Mouse (Mus musculus) WW6 (cell line): ENCODE results near the gene Arid1b.

Experiments used
- DNase-seq: peaks from one replicate; pipeline ENCODE4 v3.0.0-alpha.2; 2013; ENCODE audit warnings: low read depth, low spot score

The Arid1b gene

DNA sequence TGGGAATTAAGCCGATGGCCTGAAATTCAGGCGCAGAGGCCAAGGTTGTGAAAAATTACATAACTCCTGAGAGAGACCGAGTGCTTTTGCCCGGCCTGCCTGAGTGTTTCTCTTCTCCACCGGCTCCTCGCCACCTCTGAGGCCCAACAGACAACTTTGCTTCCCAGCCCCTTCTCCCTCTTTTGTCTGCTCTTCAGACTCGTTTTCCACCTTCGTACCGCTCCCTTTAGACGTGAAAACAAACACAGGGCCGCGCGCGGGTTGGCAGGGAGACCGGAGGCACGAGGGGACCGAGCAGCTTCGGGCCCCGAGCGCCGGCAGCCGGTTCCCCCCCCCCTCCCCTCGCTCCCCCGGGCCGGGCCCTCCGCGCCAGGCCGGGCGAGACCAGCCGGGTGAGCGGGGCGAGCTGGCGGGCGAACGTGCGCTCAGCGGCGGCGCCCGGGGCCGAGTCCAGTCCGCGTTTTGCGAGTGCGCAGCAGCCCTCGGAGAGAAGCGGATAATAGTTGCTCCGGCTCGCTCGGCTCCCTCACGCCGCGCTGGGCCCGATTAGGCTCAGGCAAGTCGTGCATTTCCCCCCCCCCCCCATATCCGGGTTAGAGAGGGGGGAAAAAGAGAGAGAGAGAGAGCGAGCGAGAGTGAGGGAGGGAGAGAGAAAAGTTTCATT, at the start of gene Arid1b:
Arid1b (plus strand) TSS at position 493 of the 664 bp plus-strand sequence.
- DNase-seq: no peak

GRCm38 (mm10) chr17:4945311-4945751, 48.8 kb upstream of the Arid1b start:
- no peak for DNase-seq

- DNase-seq: no peak
Measured at GRCm38 (mm10) chr17:4945871-4946331, 48.2 kb upstream of the Arid1b start.

GRCm38 (mm10) chr17:4946421-4946974, 47.6 kb upstream of the Arid1b start:
- no peak for DNase-seq

DNA sequence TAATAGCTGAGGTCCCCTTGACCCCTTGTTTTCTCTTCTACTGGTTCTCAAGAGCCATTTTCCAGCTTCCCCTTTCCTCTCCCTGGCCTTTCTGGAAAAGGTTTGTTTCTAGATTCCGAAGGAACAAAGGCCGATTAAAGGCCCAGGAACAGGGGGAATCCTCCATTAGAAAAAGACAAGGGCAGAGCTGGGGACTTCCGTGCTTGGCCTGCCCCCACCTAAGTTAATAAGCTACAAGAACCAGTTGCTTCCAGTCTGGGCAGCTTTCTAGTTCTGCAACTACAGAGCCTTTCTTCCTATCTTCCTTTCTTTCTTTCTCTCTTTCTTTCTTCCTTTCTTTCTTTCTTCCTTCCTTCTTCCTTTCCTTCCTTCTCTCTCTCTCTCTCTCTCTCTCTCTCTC, 47.1 kb upstream of the Arid1b start:
- DNase-seq: no peak

DNA sequence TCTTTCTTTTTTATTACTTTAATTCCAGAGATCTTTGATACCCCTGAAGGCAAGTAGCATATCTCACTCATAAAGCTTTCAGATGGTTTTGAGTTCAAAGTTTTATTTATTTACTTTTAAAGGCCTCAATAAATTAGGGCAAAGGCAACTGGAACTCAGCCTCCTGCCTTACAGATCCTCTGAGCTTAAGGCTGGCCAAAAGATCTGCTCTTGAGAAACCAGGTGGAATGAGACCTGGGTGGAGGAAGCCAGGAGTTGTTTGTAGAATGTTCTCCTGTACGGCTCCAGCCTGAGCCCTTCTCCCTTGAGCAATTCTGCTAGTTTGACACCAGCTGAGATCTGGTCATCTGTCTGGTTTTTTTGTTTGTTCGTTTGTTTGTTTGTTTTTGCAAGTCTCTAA, 46.7 kb upstream of the Arid1b start:
- DNase-seq: no peak

GRCm38 (mm10) chr17:4948501-4948900, 45.6 kb upstream of the Arid1b start:
- peak; percentile 28 for DNase-seq

DNA sequence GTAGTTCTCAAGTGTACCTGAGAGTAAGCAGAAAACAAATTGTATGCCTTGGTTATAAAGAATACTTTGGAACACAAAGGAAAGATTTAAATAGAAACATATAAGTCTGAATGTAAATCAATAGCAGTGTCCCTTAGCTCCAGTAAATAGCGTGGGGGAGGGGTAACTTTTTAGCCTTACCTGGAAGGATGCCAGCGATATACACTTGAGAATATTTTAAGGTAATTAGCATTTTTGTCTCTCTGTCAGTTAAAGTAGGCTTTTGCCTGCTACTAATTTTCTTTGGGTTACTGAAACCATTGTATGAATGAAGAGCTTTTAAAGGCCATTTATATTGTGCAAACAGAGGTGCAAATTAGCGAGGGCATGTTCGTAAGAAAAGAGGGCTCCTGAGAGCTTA, 39.7 kb upstream of the Arid1b start:
- no peak for DNase-seq

DNA sequence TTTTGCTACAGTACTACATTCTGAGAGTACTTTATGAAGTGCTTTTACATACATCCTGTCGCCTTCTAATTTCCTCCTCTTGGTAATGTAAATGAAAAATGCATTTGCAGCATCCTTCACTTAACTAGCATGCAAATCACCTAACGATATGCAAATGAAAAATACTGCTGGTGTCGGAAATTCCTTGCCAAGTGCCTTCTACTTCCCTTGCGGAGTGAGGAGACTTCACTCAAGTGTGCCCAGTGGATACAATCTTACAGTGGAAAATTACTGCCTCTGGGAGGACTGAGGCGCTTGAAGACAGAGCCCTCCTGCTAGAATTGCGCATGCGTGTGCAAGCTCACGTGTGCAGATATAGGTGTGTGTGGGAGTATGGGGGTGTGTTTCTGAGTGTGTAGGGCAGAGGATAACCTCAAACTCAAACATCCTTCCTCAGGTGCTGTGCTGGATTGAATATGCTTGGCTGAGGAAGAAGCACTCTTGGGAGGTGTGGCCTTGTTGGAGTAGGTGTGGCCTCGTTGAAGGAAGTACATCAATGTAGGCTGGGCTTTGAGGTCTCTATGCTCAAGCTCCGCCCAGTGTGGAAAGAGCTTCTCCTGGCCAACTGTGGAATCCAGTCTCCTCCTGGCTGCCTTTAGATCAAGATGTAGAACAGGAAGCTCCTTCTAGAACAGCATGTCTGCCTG, 29.8 kb upstream of the Arid1b start:
- no peak for DNase-seq

DNA sequence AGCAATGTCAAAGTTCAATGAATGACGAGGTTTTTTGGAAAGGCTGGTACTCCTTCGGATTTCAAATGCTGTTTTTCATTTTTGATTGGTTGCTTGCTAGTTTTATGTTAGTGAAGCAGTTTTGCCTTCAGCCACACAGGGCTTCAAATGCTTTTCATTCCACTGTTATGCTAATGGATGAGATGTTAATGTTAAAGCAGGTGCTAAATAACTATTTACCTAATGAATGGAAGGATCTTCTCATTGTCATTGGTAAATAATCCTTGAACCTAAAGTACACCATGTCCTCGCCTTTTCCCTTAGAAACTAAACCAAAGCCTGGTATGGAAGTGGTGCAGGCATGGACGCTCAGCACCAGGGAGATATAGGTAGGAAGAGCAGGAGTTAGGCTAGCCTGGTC, 26.9 kb upstream of the Arid1b start:
- no peak for DNase-seq

DNA sequence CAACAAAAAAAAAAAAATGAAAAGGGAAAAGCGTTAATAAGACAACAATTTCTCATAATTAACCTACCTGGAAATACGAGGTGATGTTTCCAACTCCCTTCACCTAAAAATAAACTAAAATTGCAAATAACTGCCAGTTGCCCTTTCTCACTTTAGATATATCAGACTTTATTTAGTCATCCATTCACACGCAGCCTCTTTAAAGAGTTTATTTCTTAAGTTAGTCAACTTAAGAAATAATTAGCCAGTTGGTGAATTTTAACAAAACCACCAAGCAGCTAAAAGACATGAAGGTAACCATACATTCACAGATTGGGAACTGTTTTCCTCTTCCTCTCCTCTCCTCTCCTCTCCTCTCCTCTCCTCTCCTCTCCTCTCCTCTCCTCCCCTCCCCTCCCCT, 26.1 kb upstream of the Arid1b start:
- no peak for DNase-seq

DNA sequence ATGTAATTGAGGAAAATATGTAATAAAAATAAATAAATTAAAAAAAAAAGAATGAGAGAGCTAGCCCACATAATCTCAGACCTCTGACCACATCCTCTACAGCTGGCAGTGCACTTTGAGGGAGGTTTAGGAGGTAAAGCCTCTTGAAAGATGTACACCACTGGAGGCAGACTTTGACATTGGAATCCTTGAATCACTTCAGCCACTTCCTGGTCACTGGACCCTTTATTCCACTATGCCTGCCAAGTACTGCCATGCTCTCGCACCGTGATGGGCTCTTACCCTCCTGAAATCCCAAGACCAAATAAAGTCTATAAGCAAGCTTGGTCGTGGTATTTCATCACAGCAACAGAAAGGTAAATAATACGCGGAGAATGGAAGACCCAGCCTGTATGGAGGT, 25.3 kb upstream of the Arid1b start:
- DNase-seq: no peak

- no peak for DNase-seq
Measured at GRCm38 (mm10) chr17:4972261-4972660, 21.9 kb upstream of the Arid1b start.

DNA sequence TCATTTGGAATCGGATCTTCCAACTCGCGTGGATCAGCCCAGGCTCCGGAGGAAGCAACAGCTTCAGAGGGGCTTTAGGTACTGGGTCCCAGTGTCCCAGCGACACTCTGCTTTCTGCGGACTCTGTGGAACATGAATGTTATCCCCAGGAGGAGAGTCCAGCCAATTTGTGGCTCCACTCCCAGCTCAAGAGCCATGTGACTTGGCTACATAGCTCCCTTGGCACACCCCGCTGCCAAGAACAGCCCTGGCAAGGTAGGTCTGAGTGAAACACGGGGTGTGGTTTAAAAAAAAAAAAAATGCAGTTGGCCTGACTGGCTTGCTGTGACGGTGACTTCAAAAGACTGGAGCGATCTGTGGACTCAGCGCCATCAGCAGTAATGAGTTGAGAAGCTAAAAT, 19.4 kb upstream of the Arid1b start:
- DNase-seq: no peak

GRCm38 (mm10) chr17:4980151-4980550, 14.0 kb upstream of the Arid1b start:
- DNase-seq: no peak

DNA sequence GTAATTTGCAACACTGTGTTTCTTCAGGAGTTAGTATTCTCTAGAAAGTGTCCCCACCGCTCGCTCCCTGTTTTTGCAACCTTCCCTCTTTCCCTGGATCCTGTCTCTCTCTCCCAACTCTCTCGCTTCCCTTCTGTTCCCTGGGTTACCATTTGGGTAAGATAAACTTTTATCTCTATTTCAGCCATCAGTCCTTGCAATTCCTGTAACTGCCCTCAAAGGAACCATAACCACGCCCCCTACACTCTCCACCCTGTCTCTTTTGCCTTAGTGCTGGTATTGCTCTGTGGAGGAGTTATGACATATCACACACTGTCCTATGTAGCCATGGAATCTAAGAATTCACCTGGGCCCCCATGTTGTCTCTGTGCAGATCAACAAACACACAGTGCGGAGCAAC, 11.3 kb upstream of the Arid1b start:
- no peak for DNase-seq

DNA sequence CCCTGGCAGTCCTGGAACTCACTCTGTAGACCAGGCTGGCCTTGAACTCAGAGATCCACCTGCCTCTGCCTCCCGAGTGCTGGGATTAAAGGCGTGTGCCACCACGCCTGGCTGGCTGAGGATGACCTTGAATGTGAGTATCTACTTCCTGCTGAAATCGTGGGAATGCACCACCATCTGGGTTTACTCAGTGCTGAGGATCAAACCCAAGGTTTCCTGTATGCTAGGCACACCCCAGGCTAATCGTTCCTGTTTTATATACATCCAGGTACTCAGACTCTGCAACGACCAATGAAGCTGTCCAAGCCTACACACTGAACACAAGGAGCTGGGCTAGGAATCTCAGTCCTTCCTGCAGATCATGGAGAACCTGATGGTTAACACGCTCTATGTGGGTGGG, 9.4 kb upstream of the Arid1b start:
- DNase-seq: no peak

- no peak for DNase-seq
Measured at GRCm38 (mm10) chr17:4990911-4991560, 3.1 kb upstream of the Arid1b start.

DNA sequence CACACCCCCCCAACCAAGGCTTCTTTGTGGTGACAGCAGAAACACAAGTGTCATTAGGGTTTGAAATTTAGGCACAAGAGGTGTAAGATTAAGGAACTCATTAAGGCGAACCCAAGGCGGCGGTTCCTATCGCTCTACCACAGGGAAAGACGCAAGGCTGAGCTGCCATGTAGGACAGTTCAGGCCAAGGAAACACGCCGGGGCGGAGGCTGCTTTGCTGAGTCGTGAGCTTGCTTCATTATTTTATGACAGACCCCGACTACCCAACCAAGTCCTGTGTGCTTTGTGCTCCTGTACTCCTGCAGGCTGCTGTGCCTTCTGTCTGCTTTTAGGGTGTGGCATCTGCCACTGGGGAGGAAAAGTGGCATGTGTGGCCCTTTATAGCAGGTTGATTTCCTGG, 2.5 kb upstream of the Arid1b start:
- DNase-seq: no peak

DNA sequence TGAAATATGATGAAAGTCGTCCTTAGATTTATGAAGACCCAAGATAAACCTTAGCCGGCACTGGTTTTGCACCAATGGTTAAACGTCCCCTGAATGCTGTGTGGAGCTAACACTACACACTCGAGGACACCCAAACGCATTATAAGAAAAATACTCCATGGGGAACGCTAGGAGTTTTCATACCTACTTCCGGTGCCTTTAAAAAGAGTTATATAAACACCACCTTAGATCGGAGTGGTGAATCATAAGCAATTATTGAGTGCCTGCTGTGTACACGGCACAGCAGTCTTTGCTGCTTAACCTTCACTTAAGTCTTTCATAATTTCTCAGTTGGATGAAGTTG, 664 bp upstream of the Arid1b start:
- no peak for DNase-seq

DNA sequence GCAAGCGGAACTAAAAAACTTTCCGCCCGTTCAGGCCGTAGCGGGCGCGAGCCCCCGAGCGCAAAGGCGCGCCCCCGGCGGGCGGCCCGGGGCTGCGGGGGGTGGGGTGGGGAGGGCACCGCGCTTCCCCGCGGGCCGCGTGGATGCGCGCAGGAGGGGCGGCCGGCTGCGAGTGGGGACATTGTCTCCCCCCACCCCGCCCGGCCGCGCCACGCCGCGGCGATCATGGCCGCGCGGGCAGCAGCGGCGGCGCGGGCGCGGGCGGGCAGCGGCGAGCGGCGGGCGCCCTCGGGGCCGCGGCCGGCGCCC, 326 bp downstream of the Arid1b start:
- DNase-seq: no peak

- no peak for DNase-seq
Measured at GRCm38 (mm10) chr17:4994813-4995560, 855 bp downstream of the Arid1b start.
